Mouse (Mus musculus) thymus, postnatal 25 days (tissue): ENCODE data around the gene Mepe.

Experiments
- DNase-seq: peaks from one replicate; pipeline ENCODE4 v3.0.0; 2022

Mepe gene

GRCm38 (mm10) chr5:104358592-104358991 lies 33.5 kb downstream of the Mepe start:
- no peak for DNase-seq

- no peak for DNase-seq
These were observed 34.1 kb downstream of the Mepe start for GRCm38 (mm10) chr5:104359257-104359656.

- DNase-seq, result no peak
These were observed 45.5 kb downstream of the Mepe start for GRCm38 (mm10) chr5:104370580-104370979.

GRCm38 (mm10) chr5:104371284-104371683 lies 46.2 kb downstream of the Mepe start:
- DNase-seq, result no peak

- DNase-seq, result no peak
These were observed 48.6 kb downstream of the Mepe start for GRCm38 (mm10) chr5:104373648-104374307.

GRCm38 (mm10) chr5:104374308-104374660 lies 49.2 kb downstream of the Mepe start:
- no peak for DNase-seq

GRCm38 (mm10) chr5:104375132-104375531 lies 50.0 kb downstream of the Mepe start:
- no peak for DNase-seq

GRCm38 (mm10) chr5:104376890-104377289 lies 51.8 kb downstream of the Mepe start:
- DNase-seq, result no peak

GRCm38 (mm10) chr5:104380574-104380973 lies 55.4 kb downstream of the Mepe start:
- DNase-seq, result no peak

GRCm38 (mm10) chr5:104381671-104382070 lies 56.5 kb downstream of the Mepe start:
- no peak for DNase-seq

- DNase-seq, result no peak
These were observed 59.4 kb downstream of the Mepe start for GRCm38 (mm10) chr5:104384540-104384939.

GRCm38 (mm10) chr5:104385521-104385920 lies 60.4 kb downstream of the Mepe start:
- DNase-seq, result no peak

GRCm38 (mm10) chr5:104386908-104387307 lies 61.8 kb downstream of the Mepe start:
- no peak for DNase-seq
